8 mouse cellular contexts compared by ENCODE assay signal in the genomic region with DNA sequence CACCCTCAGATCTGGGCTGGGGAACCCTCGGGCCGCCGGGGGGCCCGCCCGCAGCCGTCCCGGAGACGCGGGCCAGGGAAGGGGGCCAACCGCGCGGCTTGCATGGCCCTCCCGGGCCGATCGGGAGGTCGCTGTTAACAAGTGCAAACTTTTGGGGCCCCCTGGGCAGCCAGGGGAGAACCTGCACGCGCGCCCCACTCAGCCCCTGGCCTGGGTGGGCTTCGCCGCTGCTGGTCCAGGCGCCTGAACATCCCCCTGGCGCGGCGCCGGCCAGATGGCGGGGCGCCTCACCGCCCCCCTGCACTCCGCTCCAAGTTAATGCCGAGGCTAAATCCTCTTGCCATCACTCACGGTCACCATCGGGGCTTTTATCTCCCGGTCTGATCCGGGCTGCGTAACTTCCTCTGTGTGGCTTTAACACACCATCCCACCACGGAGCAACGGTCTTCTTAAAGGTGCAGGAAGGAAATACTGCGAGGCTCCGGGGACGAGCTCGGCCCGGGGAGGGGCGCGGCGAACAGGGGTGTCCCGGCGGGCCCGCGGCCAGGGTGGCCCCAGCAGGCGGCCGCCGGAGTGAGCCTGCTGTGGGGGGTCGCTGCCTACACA. TPM values are rescaled to one million over a fixed set of nuclear protein-coding genes. Genes with fewer than 3 reads are reported as not detected.
DNase-seq lines count a peak whose midpoint lies in the region; ATAC-seq and TF ChIP-seq lines count a peak whose summit lies in the region.

A gene (minus strand): TSS at position 407 of the 606 bp plus-strand sequence.

- no peaks in the 10 kb centered on the region for H3K4me1 ChIP-seq in spleen, adult 2 months (ENCODE audit: control insufficient read depth, insufficient read depth, insufficient read length)
- no peaks in the 10 kb centered on the region for H3K4me1 ChIP-seq in heart, adult 2 months (ENCODE audit: control insufficient read depth, insufficient read depth, low read length)
- H3K4me1 ChIP-seq in limb, embryonic 12.5 days (replicated peaks) = peaks cover 61% of the 10 kb centered on the region
- H3K4me1 ChIP-seq in midbrain, embryonic 12.5 days = peaks cover 56% of the 10 kb centered on the region
- H3K4me1 ChIP-seq in stomach, postnatal 0 days (replicated peaks; ENCODE audit: control insufficient read depth, insufficient read depth) = no peaks in the 10 kb centered on the region

- intact Hi-C loops in heart, adult 2 months (cut with DNase I) = loop anchor here (5.0 kb wide), 1 partner anchor 95 kb away; a partner anchor contains a TSS

- H3K27ac ChIP-seq in spleen, adult 2 months (ENCODE audit: insufficient read depth, low read length) = peak within 1 kb of the TSS; percentile 72
- H3K27ac ChIP-seq in heart, adult 2 months = peak within 1 kb of the TSS; percentile 68
- no peak within 1 kb of the TSS for H3K27ac ChIP-seq in limb, embryonic 12.5 days
- H3K27ac ChIP-seq in midbrain, embryonic 12.5 days (replicated peaks) = peak within 1 kb of the TSS; percentile 78
- no peak within 1 kb of the TSS for H3K27ac ChIP-seq in stomach, postnatal 0 days (replicated peaks)

- 0 out of 2 replicates have a peak, but pooled peaks have one; percentile 21 for ATAC-seq in limb, embryonic 12.5 days (ENCODE audit: insufficient number of reproducible peaks, insufficient read depth, low FRiP score, low TSS enrichment, low read depth)
- ATAC-seq in midbrain, embryonic 12.5 days (ENCODE audit: low FRiP score, low read depth) = peak; percentile 75
- ATAC-seq in stomach, postnatal 0 days (ENCODE audit: low FRiP score, low TSS enrichment) = peak; percentile 44

- H3K36me3 ChIP-seq in spleen, adult 2 months (ENCODE audit: control insufficient read depth, insufficient read depth, low read length) = no peaks in the 10 kb centered on the region
- H3K36me3 ChIP-seq in heart, adult 2 months (ENCODE audit: control insufficient read depth, insufficient read depth, low read length) = no peaks in the 10 kb centered on the region
- H3K36me3 ChIP-seq in limb, embryonic 12.5 days = no peaks in the 10 kb centered on the region
- no peaks in the 10 kb centered on the region for H3K36me3 ChIP-seq in midbrain, embryonic 12.5 days
- H3K36me3 ChIP-seq in stomach, postnatal 0 days (ENCODE audit: control insufficient read depth, insufficient read depth, low read length) = no peaks in the 10 kb centered on the region

- no peak for TF ChIP-seq EP300 in heart, adult 2 months (IDR thresholded peaks at IDR 0.05; ENCODE audit: insufficient read depth, low read depth, low read length)
- TF ChIP-seq EP300 in stomach, postnatal 0 days (optimal IDR thresholded peaks at IDR 0.05) = no peak

- H3K9ac ChIP-seq in heart, adult 2 months (ENCODE audit: low read depth, low read length) = peak within 1 kb of the TSS; percentile 79
- H3K9ac ChIP-seq in limb, embryonic 12.5 days (replicated peaks) = peak within 1 kb of the TSS; percentile 60
- H3K9ac ChIP-seq in midbrain, embryonic 12.5 days (replicated peaks) = peak within 1 kb of the TSS; percentile 73
- H3K9ac ChIP-seq in stomach, postnatal 0 days (ENCODE audit: low read length) = peak within 1 kb of the TSS; percentile 62

- H3K9me3 ChIP-seq in limb, embryonic 12.5 days = no peaks in the 10 kb centered on the region
- H3K9me3 ChIP-seq in midbrain, embryonic 12.5 days = no peaks in the 10 kb centered on the region
- H3K9me3 ChIP-seq in stomach, postnatal 0 days (ENCODE audit: control insufficient read depth, low read length) = no peaks in the 10 kb centered on the region

- H3K79me2 ChIP-seq in heart, adult 2 months (replicated peaks; ENCODE audit: control insufficient read depth, insufficient read depth, low read length) = no peaks in the 10 kb centered on the region

- peak; percentile 10; the same call in 1 of the 2 replicates for TF ChIP-seq POLR2A in spleen, adult 2 months (IDR thresholded peaks at IDR 0.05; ENCODE audit: low read depth, low read length)
- TF ChIP-seq POLR2A in heart, adult 2 months (IDR thresholded peaks at IDR 0.05; ENCODE audit: insufficient read depth, low read depth, low read length) = peak; percentile 53; the same call in 1 of the 2 replicates

- TF ChIP-seq CTCF in spleen, adult 2 months (IDR thresholded peaks at IDR 0.05; ENCODE audit: extremely low read depth, insufficient read depth, insufficient read length, insufficient replicate concordance) = no peak
- TF ChIP-seq CTCF in heart, adult 2 months (IDR thresholded peaks at IDR 0.05) = no peak
- TF ChIP-seq CTCF in stomach, postnatal 0 days (IDR thresholded peaks at IDR 0.05; ENCODE audit: low read depth) = no peak

- peak within 1 kb of the TSS; percentile 65 for H3K4me3 ChIP-seq in spleen, adult 2 months (ENCODE audit: extremely low read depth, insufficient read depth, insufficient read length)
- peak within 1 kb of the TSS; percentile 61 for H3K4me3 ChIP-seq in heart, adult 2 months
- H3K4me3 ChIP-seq in limb, embryonic 12.5 days (replicated peaks) = peak within 1 kb of the TSS; percentile 60
- H3K4me3 ChIP-seq in midbrain, embryonic 12.5 days = peak within 1 kb of the TSS; percentile 66
- peak within 1 kb of the TSS; percentile 66 for H3K4me3 ChIP-seq in stomach, postnatal 0 days (ENCODE audit: low read depth, low read length)

- H3K27me3 ChIP-seq in spleen, adult 2 months (ENCODE audit: control insufficient read depth, insufficient read depth, low read length) = peaks cover 17% of the 10 kb centered on the region
- 0 out of 2 replicates have a peak, but pooled peaks cover 1% of the 10 kb centered on the region for H3K27me3 ChIP-seq in heart, adult 2 months (ENCODE audit: control insufficient read depth, insufficient read depth, low read length)
- H3K27me3 ChIP-seq in limb, embryonic 12.5 days = peaks cover 99% of the 10 kb centered on the region
- peaks cover 77% of the 10 kb centered on the region for H3K27me3 ChIP-seq in midbrain, embryonic 12.5 days
- H3K27me3 ChIP-seq in stomach, postnatal 0 days (ENCODE audit: control insufficient read depth, insufficient read depth, low read length) = peaks cover 8% of the 10 kb centered on the region; the same call in 1 of the 2 replicates

- peak within 1 kb of the TSS; percentile 99 for H3K4me2 ChIP-seq in limb, embryonic 12.5 days
- H3K4me2 ChIP-seq in midbrain, embryonic 12.5 days (replicated peaks) = peak within 1 kb of the TSS; percentile 98
- peak within 1 kb of the TSS; percentile 93 for H3K4me2 ChIP-seq in stomach, postnatal 0 days (replicated peaks; ENCODE audit: low read depth)

- WGBS in spleen, adult 2 months = under 1% methylated on average over 54 of the region's 54 CpGs
- WGBS in heart, adult 2 months = under 1% methylated on average over 53 of the region's 54 CpGs
- WGBS in limb, embryonic 12.5 days = 0% methylated on average over 54 of the region's 54 CpGs
- WGBS in midbrain, embryonic 12.5 days = 0% methylated on average over 38 of the region's 54 CpGs
- under 1% methylated on average over 54 of the region's 54 CpGs for WGBS in stomach, postnatal 0 days

- DNase-seq in spleen, adult 2 months (ENCODE audit: low read depth in 1 of 2, low spot score in 2 of 2) = peak in 1 of 2 experiments; percentile 16
- no peak for DNase-seq in spleen, adult 12 weeks (ENCODE audit: low spot score)
- DNase-seq in embryo, embryonic 10.5 days (ENCODE audit: low spot score) = peak; percentile 83
- peak; percentile 68 to 72 for DNase-seq in heart, adult 2 months
- peak; percentile 35 for DNase-seq in kidney, adult 11 months
- DNase-seq in stomach, postnatal 0 days (ENCODE audit: low spot score) = peak; percentile 30

RNA-seq across cellular contexts. Expression of the gene that starts here (rescaled TPM):
- polyA plus RNA-seq in spleen, adult 2 months (2012; rRNA removed) = 40.6 and 51.0 TPM in 2 replicates
- total RNA-seq in heart, adult 2 months (2021) = 1 to 10 TPM; 7.0 to 7.9 TPM
- 9.7 and 17.1 TPM in 2 replicates for polyA plus RNA-seq in heart, adult 2 months (2012; rRNA removed)
- 0.22 and 0.55 TPM in 2 replicates for polyA plus RNA-seq in limb, embryonic 12.5 days (2016; fragmentation: Nextera tagmentation; extraction: Ambion mirVana)
- 6.3 TPM in 2 replicates for polyA plus RNA-seq in midbrain, embryonic 12.5 days (2016; fragmentation: Nextera tagmentation; extraction: Ambion mirVana)
- 0.16 and 0.68 TPM in 2 replicates for polyA plus RNA-seq in stomach, postnatal 0 days (2015; fragmentation: Nextera tagmentation; extraction: Ambion mirVana)

Comparison
In these comparisons a context has a peak if more than half of its experiments do, and no peak if none do; other contexts are left out.
1. Peak in ATAC-seq, H3K4me3 ChIP-seq, H3K9ac ChIP-seq and H3K4me2 ChIP-seq in limb, embryonic 12.5 days; RNA of the gene not detected or under 1 TPM.
2. Peak in DNase-seq, ATAC-seq, H3K4me3 ChIP-seq, H3K9ac ChIP-seq and H3K4me2 ChIP-seq in stomach, postnatal 0 days; RNA of the gene not detected or under 1 TPM.
3. H3K27ac ChIP-seq: peak in spleen, adult 2 months (single experiment), heart, adult 2 months (single experiment) and midbrain, embryonic 12.5 days (single experiment); none in limb, embryonic 12.5 days (single experiment) and stomach, postnatal 0 days (single experiment).
4. ATAC-seq: peak in every context shown above with its lines; median percentile 75 in midbrain, embryonic 12.5 days; 44 in stomach, postnatal 0 days; 21 in limb, embryonic 12.5 days.
5. Peak in every context shown above with its lines, with median percentiles within 50 percentile points of each other: H3K4me3 ChIP-seq, H3K9ac ChIP-seq and H3K4me2 ChIP-seq.